Mouse (Mus musculus): ENCODE measurements around the gene Atf7.

Gene Atf7

GRCm38 (mm10) chr15:102547478-102547877 lies 77.8 kb downstream of the Atf7 start:
- DNase-seq (ENCODE audit: low spot score in 2 of 2), result no peak

- peak; percentile 84 to 93 for DNase-seq (ENCODE audit: low spot score in 2 of 2)
These were observed 78.4 kb downstream of the Atf7 start for GRCm38 (mm10) chr15:102546677-102547427.

GRCm38 (mm10) chr15:102546246-102546645 lies 79.0 kb downstream of the Atf7 start:
- no peak for DNase-seq (ENCODE audit: low spot score in 2 of 2)

GRCm38 (mm10) chr15:102544801-102545200 lies 80.5 kb downstream of the Atf7 start:
- DNase-seq (ENCODE audit: low spot score in 2 of 2), result no peak

GRCm38 (mm10) chr15:102533926-102534325 lies 91.3 kb downstream of the Atf7 start:
- DNase-seq (ENCODE audit: low spot score in 2 of 2), result no peak

- no peak for DNase-seq (ENCODE audit: low spot score in 2 of 2)
These were observed 93.0 kb downstream of the Atf7 start for GRCm38 (mm10) chr15:102532106-102532900.

GRCm38 (mm10) chr15:102531586-102531985 lies 93.7 kb downstream of the Atf7 start:
- no peak for DNase-seq (ENCODE audit: low spot score in 2 of 2)

- DNase-seq (ENCODE audit: low spot score in 2 of 2), result no peak
These were observed 94.7 kb downstream of the Atf7 start for GRCm38 (mm10) chr15:102530566-102530965.

DNA sequence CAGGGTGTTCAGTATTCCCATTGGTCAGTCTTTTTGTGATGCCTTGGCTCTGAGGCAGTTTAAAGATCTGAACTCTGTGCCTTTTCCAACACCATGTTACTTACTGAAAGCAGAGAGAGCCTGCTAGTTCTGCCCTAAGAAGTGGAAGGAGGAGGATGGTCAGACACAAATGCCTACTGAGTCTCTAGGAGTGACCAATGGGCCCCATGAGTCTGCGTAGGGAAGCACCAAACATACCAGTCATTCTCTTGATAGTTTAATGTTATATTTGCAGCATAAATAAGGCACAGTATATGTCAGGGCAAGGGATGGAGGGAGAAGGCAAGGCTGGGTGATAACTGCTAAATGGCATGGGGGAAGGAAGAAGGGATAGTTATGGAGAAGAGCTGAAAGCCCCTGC lies 96.9 kb downstream of the Atf7 start:
- DNase-seq (ENCODE audit: low spot score in 2 of 2), result no peak

DNA sequence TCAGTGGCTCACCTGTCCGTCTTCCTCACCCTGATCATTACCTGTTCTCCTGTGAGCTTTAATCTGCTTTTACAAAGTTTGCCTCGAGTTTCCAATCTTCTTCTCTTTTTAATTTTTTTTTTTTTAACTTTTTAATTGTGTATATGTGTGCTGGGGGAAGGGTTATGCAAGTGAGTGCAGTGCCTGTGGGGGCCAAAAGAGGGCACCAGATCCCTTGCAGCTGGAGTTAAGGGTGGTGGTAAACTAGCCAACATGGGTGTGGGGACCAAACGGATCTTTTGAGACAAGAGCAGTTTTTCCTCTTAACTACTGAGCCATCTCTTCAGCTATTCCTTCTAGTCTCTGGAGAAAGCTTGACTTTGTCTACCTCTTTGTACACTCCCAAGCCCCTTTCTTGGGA lies 97.3 kb downstream of the Atf7 start:
- no peak for DNase-seq (ENCODE audit: low spot score in 2 of 2)

- DNase-seq (ENCODE audit: low spot score in 2 of 2), result no peak
These were observed 98.9 kb downstream of the Atf7 start for GRCm38 (mm10) chr15:102526111-102527002.

- peak; percentile 74 to 85 for DNase-seq (ENCODE audit: low spot score in 2 of 2)
These were observed 100.3 kb downstream of the Atf7 start, which contains the start of gene Npff for GRCm38 (mm10) chr15:102524892-102525485. Gene Npff (minus strand): TSS chr15:102524942.

- DNase-seq (ENCODE audit: low spot score in 2 of 2), result no peak
These were observed 103.8 kb downstream of the Atf7 start for GRCm38 (mm10) chr15:102521480-102521879.

DNA sequence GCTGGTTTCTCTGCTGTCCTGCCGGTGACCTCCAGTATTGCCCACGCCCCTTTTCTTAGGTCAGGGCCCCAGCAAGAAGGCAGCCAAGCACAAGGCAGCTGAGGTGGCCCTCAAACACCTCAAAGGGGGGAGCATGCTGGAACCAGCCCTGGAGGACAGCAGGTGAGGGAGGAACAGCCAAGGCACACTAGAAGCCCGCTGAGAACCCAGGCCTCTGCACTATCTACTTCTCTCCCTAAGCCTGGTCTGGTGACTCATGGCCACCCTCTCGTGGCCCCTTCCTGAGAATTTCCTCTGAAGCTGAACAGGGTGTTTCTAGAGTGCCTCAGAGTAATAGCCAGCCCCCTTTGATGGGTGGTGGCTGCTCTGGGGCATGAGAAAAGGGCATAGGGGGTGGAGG lies 104.8 kb downstream of the Atf7 start:
- DNase-seq (ENCODE audit: low spot score in 2 of 2), result no peak

GRCm38 (mm10) chr15:102519211-102520141 lies 105.8 kb downstream of the Atf7 start:
- no peak for DNase-seq (ENCODE audit: low spot score in 2 of 2)

DNA sequence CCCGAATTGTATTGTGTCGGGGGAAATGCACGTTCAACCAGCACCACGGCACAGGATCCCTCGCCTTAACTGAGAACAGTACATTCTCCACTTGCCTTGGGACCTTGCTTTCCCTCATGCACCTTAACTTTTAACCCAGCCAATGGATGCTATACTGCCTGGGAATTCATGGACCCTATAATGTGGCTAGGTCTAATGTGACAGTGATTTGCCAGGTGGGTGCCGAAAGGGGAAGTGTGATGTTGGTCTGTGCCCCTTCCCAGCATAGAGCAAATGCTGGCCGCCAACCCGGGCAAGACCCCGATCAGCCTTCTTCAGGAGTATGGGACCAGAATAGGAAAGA lies 106.4 kb downstream of the Atf7 start:
- no peak for DNase-seq (ENCODE audit: low spot score in 2 of 2)

DNA sequence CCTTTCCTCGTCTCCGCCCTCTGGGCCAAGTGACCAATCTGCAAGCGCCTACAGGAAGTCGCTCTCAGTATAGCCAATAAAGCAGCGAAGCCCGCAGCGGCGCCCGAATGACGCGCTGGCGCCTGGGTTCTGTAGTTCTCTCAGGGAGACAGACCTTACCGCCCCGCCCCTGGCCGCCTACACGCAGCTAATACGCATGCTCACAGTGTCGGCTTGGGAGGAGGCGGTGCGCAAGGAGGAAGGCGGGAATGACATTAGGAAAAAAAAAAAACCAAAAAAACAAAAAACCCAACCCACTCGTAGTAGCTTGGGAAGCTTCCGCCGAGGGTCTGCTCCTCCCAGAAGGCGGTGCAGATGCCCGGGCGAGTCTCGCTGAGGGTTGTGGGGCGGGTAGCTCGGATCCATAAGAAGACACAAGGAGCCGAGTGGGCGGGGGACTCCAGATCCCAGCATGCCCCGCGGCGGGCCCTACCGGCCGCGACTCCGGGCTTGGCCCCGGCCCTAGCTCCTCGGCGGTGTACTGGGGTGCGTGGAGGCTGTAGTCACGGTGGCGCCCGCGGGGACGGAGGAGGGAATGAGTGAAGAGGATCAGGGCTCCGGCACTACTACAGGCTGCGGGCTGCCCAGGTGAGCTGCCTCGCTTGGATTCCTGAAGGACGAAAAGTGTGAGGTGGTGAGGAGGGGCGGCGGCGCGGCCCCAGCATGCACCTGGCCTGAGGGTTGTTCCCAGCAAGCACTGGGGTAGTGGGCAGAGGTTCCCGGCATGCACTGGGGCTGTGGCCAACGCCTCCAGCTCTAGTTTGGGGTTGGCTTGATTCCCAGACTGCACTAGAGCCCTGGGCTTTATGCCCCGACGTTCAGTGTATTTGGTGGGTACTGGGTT lies 107.0 kb downstream of the Atf7 start, which contains the start of gene Tarbp2:
Tarbp2 (plus strand) TSS at position 217 of the 883 bp plus-strand sequence.
- DNase-seq (ENCODE audit: low spot score in 2 of 2), result peak; percentile 100

DNA sequence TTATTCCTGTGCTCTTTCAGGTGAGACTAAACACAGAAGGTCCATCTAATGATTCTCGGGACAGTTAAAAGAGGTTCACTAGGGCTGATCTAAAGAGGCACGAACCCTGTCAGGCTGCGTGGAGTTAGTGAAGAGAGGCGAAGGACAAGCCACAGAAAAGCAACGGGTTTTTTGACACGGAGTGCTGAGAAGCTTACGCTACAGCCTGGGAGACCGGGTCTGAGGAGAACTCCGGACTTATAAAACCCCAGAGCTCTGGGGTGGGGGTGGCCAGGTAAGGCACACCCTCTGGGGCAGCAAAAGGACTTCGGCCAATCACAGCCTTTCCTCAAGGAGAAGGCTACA lies 107.7 kb downstream of the Atf7 start:
- no peak for DNase-seq (ENCODE audit: low spot score in 2 of 2)

- peak; percentile 78 to 79 for DNase-seq (ENCODE audit: low spot score in 2 of 2)
These were observed 108.4 kb downstream of the Atf7 start, which contains the start of gene Map3k12 for GRCm38 (mm10) chr15:102516728-102517404. Gene Map3k12 (minus strand): TSS chr15:102517064.
